Mouse (Mus musculus): Measurements from ENCODE around the gene Cryga. TPM values are rescaled to one million over a fixed set of nuclear protein-coding genes. Genes with fewer than 3 reads are reported as not detected.

Cryga gene
- polyA plus RNA-seq, 1 experiment from 2014 or later = not detected

GRCm38 (mm10) chr1:65129634-65130180 lies 26.5 kb upstream of the Cryga start:
- no peak for ATAC-seq (ENCODE audit: low read depth)
- Histone ChIP-seq H3K4me2 (ENCODE audit: low read depth, low read length) (no peak overlapping the region), H3K4me1 (ENCODE audit: control insufficient read depth, insufficient read depth, low read length) (no peaks in the 10 kb centered on the region), H3K27ac (ENCODE audit: low read depth, low read length) (no peak overlapping the region), H3K27me3 (ENCODE audit: control insufficient read depth, insufficient read depth, low read length) (no peaks in the 10 kb centered on the region), H3K9me3 (ENCODE audit: control insufficient read depth, low read length) (no peaks in the 10 kb centered on the region), H3K36me3 (ENCODE audit: control insufficient read depth, insufficient read depth, low read length) (no peaks in the 10 kb centered on the region), H3K9ac (replicated peaks; ENCODE audit: low read depth, low read length) (no peak overlapping the region), H3K4me3 (ENCODE audit: low read depth, low read length) (no peak overlapping the region)
- WGBS = 78% methylated on average over 3 of the region's 3 CpGs

- WGBS = 26% methylated on average over 9 of the region's 9 CpGs
- no peaks in the 10 kb centered on the region for H3K36me3 ChIP-seq (ENCODE audit: control insufficient read depth, insufficient read depth, low read length)
- H3K9me3 ChIP-seq (ENCODE audit: control insufficient read depth, low read length) = no peaks in the 10 kb centered on the region
- H3K27ac ChIP-seq (ENCODE audit: low read depth, low read length) = no peak within 1 kb of the TSS
- peak within 1 kb of the TSS; percentile 31; the same call in 1 of the 2 replicates for H3K4me2 ChIP-seq (ENCODE audit: low read depth, low read length)
- 0 out of 2 replicates have a peak within 1 kb of the TSS, but pooled peaks have one; percentile 28 for H3K9ac ChIP-seq (replicated peaks; ENCODE audit: low read depth, low read length)
- no peaks in the 10 kb centered on the region for H3K4me1 ChIP-seq (ENCODE audit: control insufficient read depth, insufficient read depth, low read length)
- no peak for ATAC-seq (ENCODE audit: low read depth)
- H3K27me3 ChIP-seq (ENCODE audit: control insufficient read depth, insufficient read depth, low read length) = no peaks in the 10 kb centered on the region
- peak within 1 kb of the TSS; percentile 19; the same call in 1 of the 2 replicates for H3K4me3 ChIP-seq (ENCODE audit: low read depth, low read length)
Observed at GRCm38 (mm10) chr1:65122574-65123372, 19.6 kb upstream of the Cryga start, which contains the start of gene D630023F18Rik. Gene D630023F18Rik (minus strand): TSS chr1:65123214.

- Histone ChIP-seq H3K4me1 (ENCODE audit: control insufficient read depth, insufficient read depth, low read length) (no peaks in the 10 kb centered on the region), H3K9me3 (ENCODE audit: control insufficient read depth, low read length) (no peaks in the 10 kb centered on the region), H3K27me3 (ENCODE audit: control insufficient read depth, insufficient read depth, low read length) (no peaks in the 10 kb centered on the region), H3K27ac (ENCODE audit: low read depth, low read length) (no peak within 1 kb of the TSS), H3K4me3 (ENCODE audit: low read depth, low read length) (no peak within 1 kb of the TSS), H3K4me2 (ENCODE audit: low read depth, low read length) (no peak within 1 kb of the TSS), H3K9ac (replicated peaks; ENCODE audit: low read depth, low read length) (no peak within 1 kb of the TSS), H3K36me3 (ENCODE audit: control insufficient read depth, insufficient read depth, low read length) (no peaks in the 10 kb centered on the region)
- WGBS = 93% methylated on average over 1 of the region's 1 CpGs
- no peak for ATAC-seq (ENCODE audit: low read depth)
Observed at GRCm38 (mm10) chr1:65119438-65119837, 16.3 kb upstream of the Cryga start, which contains the start of gene Gm28845. Gene Gm28845 (minus strand): TSS chr1:65119558.

- no peak overlapping the region for H3K4me3 ChIP-seq (ENCODE audit: low read depth, low read length)
- H3K27me3 ChIP-seq (ENCODE audit: control insufficient read depth, insufficient read depth, low read length) = no peaks in the 10 kb centered on the region
- ATAC-seq (ENCODE audit: low read depth) = no peak
- no peaks in the 10 kb centered on the region for H3K36me3 ChIP-seq (ENCODE audit: control insufficient read depth, insufficient read depth, low read length)
- no peak overlapping the region for H3K4me2 ChIP-seq (ENCODE audit: low read depth, low read length)
- H3K4me1 ChIP-seq (ENCODE audit: control insufficient read depth, insufficient read depth, low read length) = no peaks in the 10 kb centered on the region
- WGBS = 84% methylated on average over 8 of the region's 8 CpGs
- no peaks in the 10 kb centered on the region for H3K9me3 ChIP-seq (ENCODE audit: control insufficient read depth, low read length)
- H3K27ac ChIP-seq (ENCODE audit: low read depth, low read length) = no peak overlapping the region
- H3K9ac ChIP-seq (replicated peaks; ENCODE audit: low read depth, low read length) = no peak overlapping the region
Observed at GRCm38 (mm10) chr1:65118150-65118913, 15.2 kb upstream of the Cryga start.

GRCm38 (mm10) chr1:65113536-65114172 lies 10.5 kb upstream of the Cryga start:
- no peaks in the 10 kb centered on the region for H3K9me3 ChIP-seq (ENCODE audit: control insufficient read depth, low read length)
- H3K4me1 ChIP-seq (ENCODE audit: control insufficient read depth, insufficient read depth, low read length) = no peaks in the 10 kb centered on the region
- no peak overlapping the region for H3K27ac ChIP-seq (ENCODE audit: low read depth, low read length)
- H3K27me3 ChIP-seq (ENCODE audit: control insufficient read depth, insufficient read depth, low read length) = no peaks in the 10 kb centered on the region
- no peaks in the 10 kb centered on the region for H3K36me3 ChIP-seq (ENCODE audit: control insufficient read depth, insufficient read depth, low read length)
- H3K9ac ChIP-seq (replicated peaks; ENCODE audit: low read depth, low read length) = no peak overlapping the region
- H3K4me2 ChIP-seq (ENCODE audit: low read depth, low read length) = no peak overlapping the region
- no peak overlapping the region for H3K4me3 ChIP-seq (ENCODE audit: low read depth, low read length)
- 85% methylated on average over 5 of the region's 5 CpGs for WGBS
- ATAC-seq (ENCODE audit: low read depth) = no peak

- no peaks in the 10 kb centered on the region for H3K27me3 ChIP-seq (ENCODE audit: control insufficient read depth, insufficient read depth, low read length)
- H3K4me3 ChIP-seq (ENCODE audit: low read depth, low read length) = no peak overlapping the region
- peak overlapping the region; percentile 27 for H3K4me2 ChIP-seq (ENCODE audit: low read depth, low read length)
- H3K9ac ChIP-seq (replicated peaks; ENCODE audit: low read depth, low read length) = no peak overlapping the region
- no peak for ATAC-seq (ENCODE audit: low read depth)
- no peaks in the 10 kb centered on the region for H3K9me3 ChIP-seq (ENCODE audit: control insufficient read depth, low read length)
- 49% methylated on average over 14 of the region's 14 CpGs for WGBS
- H3K36me3 ChIP-seq (ENCODE audit: control insufficient read depth, insufficient read depth, low read length) = no peaks in the 10 kb centered on the region
- H3K4me1 ChIP-seq (ENCODE audit: control insufficient read depth, insufficient read depth, low read length) = no peaks in the 10 kb centered on the region
- no peak overlapping the region for H3K27ac ChIP-seq (ENCODE audit: low read depth, low read length)
Observed at GRCm38 (mm10) chr1:65112807-65113196, 9.6 kb upstream of the Cryga start.

GRCm38 (mm10) chr1:65112031-65112806 lies 9.0 kb upstream of the Cryga start:
- H3K27ac ChIP-seq (ENCODE audit: low read depth, low read length) = no peak overlapping the region
- no peak overlapping the region for H3K9ac ChIP-seq (replicated peaks; ENCODE audit: low read depth, low read length)
- peak; percentile 85; the same call in 1 of the 2 replicates for ATAC-seq (ENCODE audit: low read depth)
- no peaks in the 10 kb centered on the region for H3K36me3 ChIP-seq (ENCODE audit: control insufficient read depth, insufficient read depth, low read length)
- no peaks in the 10 kb centered on the region for H3K27me3 ChIP-seq (ENCODE audit: control insufficient read depth, insufficient read depth, low read length)
- no peaks in the 10 kb centered on the region for H3K9me3 ChIP-seq (ENCODE audit: control insufficient read depth, low read length)
- H3K4me3 ChIP-seq (ENCODE audit: low read depth, low read length) = no peak overlapping the region
- 13% methylated on average over 8 of the region's 8 CpGs for WGBS
- H3K4me1 ChIP-seq (ENCODE audit: control insufficient read depth, insufficient read depth, low read length) = no peaks in the 10 kb centered on the region
- peak overlapping the region; percentile 27 for H3K4me2 ChIP-seq (ENCODE audit: low read depth, low read length)

GRCm38 (mm10) chr1:65109756-65110435 lies 6.7 kb upstream of the Cryga start:
- Histone ChIP-seq H3K9ac (replicated peaks; ENCODE audit: low read depth, low read length) (no peak overlapping the region), H3K27ac (ENCODE audit: low read depth, low read length) (no peak overlapping the region), H3K4me1 (ENCODE audit: control insufficient read depth, insufficient read depth, low read length) (no peaks in the 10 kb centered on the region), H3K36me3 (ENCODE audit: control insufficient read depth, insufficient read depth, low read length) (no peaks in the 10 kb centered on the region), H3K4me3 (ENCODE audit: low read depth, low read length) (no peak overlapping the region), H3K9me3 (ENCODE audit: control insufficient read depth, low read length) (no peaks in the 10 kb centered on the region), H3K4me2 (ENCODE audit: low read depth, low read length) (no peak overlapping the region), H3K27me3 (ENCODE audit: control insufficient read depth, insufficient read depth, low read length) (no peaks in the 10 kb centered on the region)
- 77% methylated on average over 25 of the region's 25 CpGs for WGBS
- no peak for ATAC-seq (ENCODE audit: low read depth)

Measured in neural tube, embryonic 14.5 days (tissue).